Mouse (Mus musculus): ENCODE measurements around the gene Gabpa. TPM values are rescaled to one million over a fixed set of nuclear protein-coding genes. Genes with fewer than 3 reads are reported as not detected.

Gene Gabpa
- total RNA-seq (2021): 10 to 100 TPM; 21.8 to 22.0 TPM

DNA sequence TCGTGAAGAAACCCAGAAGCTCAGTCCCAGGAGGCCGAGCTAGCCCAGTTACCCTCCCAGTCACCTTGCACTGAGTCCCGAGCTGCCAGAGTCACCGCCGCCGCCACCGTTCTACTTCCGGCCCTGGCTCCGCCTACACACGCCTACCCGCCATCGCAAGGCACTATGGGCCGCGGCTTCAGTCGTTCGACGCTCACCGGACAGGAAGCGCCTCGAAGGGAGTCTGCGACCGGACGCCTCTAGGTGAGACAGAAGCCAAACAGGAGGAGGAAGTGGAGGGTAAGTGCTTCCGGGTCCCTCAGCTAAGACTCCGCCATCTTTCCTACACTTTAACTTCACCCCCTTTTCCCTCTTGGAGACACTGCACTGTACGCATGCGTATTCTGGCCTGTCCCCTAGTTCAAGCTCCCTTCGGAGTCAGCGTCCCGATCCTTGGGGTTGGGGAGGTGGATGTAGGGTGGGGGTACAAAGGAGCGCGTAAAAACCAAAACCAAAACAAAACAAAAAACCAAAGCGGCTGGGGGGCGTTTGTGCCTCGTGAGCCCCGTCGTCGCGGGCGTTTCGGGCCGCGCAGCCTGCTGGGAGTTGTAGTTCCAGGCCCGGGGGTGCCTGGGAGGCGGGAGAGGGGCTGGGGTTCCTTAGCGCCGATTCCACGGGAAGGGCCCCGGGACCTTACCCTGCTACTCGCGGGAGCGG, at the start of gene Gabpa:
Gene Gabpa, plus strand, starts transcription at position 181 of the 696 bp plus-strand sequence.
- intact Hi-C loops (cut with DNase I): loop anchor here (5.0 kb wide), 1 partner anchor 98 kb away; the partner anchor contains the start of gene Mrpl39
- DNase-seq (ENCODE audit: extremely low spot score in 1 of 2, low spot score in 2 of 2): peak; percentile 91 to 96

DNA sequence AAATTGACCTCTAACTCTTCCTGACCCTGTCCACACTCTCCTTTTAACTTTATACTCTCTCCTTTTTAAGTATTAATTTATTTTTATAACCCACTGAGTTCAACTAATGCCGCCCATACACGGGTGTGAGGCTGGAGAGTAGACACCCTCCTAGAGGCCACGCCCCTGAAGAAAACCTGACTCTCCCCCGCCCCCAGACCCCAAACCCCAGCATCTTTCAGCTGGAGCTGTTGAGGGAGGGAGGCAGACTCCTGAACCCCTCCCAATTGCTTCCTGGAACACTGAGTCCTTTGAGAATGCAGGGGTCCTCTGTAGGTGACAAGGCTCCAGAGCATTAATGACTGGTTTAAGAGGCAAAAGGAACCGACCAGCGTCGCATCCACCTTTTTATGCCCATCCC, 49.8 kb upstream of the Gabpa start:
- intact Hi-C loops (cut with DNase I): no loop called here

DNA sequence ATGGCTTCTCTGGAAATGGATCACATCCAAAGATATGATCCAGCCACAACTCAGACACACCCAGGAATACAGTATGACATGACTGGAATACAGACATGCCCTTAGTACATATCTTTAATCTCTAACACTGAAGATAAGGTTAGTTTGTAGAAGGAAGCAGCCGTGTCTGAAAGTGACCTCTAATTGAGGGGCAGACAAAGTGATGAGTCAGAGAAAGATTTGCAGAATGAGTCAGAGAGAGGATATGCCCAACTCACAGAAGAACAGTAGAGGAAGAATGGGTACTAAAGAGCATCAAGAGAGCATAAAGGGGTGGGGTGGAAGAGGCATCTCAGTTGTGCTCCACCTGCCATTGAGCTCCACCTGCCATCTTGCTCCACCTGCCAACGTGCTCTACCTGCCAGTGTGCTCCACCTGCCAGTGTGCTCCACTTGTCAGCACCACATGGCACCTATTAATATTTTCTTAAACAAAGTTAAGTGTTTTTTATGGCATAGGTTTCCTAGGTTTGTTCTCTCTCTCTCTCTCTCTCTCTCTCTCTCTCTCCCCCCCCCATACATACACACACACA, 44.0 kb upstream of the Gabpa start:
- intact Hi-C loops (cut with DNase I): no loop called here
- DNase-seq (ENCODE audit: extremely low spot score in 1 of 2, low spot score in 2 of 2): no peak

More for the DNA sequence above, 49.8 kb upstream of the Gabpa start:
- no peak for DNase-seq (ENCODE audit: extremely low spot score in 1 of 2, low spot score in 2 of 2)

DNA sequence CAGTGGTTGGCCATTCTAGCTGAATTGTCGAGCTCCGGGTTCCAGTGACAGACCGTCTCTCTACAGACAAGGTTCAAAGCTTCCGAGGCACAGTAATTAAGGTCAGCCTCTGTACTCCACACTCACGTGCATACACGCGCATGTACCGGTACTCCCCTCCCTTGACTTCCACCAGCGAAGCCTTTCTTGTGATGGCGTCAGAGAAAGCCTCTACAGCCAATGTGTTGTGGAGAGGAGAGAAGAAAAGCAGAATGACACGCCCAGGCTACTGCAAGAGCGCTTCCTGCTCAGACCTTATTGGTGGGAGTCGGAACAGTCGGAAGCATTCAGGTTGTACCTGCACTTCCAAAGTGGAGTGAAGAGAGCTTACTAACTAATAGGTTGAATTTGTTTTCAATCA, 41.3 kb upstream of the Gabpa start:
- intact Hi-C loops (cut with DNase I): no loop called here
- DNase-seq (ENCODE audit: extremely low spot score in 1 of 2, low spot score in 2 of 2): no peak

DNA sequence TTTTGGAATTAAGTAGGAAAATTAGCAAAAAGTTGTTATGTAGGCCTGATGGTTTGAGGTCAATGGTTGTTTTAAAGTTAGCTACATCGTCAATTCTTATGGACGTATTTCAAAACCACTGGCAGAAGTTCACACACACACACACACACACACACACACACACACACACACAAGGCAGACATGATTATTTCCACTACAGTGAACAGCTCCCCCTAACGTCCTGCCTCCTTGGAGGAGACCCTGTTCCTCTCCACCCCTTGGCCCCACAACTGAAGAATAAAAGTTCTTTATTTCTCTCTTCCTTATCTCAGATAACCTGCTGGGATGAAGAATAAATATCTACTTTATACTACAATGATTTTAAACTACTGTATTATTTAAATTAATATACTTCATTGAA, 39.4 kb upstream of the Gabpa start:
- DNase-seq (ENCODE audit: extremely low spot score in 1 of 2, low spot score in 2 of 2): no peak
- intact Hi-C loops (cut with DNase I): no loop called here

DNA sequence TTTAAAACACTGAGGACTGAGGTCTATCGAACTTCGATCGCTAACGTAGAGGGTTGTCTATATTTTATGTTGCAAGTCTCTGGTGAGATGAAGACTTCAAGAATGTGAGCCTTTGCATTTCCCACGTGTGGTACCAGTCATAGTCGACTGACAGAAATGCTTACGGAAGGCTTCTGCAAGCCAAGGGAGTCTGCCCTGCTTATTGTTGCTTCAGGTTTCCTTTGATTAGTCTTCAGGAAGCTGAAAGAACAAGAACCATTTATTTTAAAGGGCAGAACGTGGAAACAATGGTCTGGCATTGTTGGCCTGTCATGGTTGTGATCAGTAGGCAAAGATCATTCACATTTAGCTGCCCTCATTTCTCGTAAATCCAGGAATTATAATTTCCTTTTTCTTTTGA, 38.0 kb upstream of the Gabpa start:
- no peak for DNase-seq (ENCODE audit: extremely low spot score in 1 of 2, low spot score in 2 of 2)
- intact Hi-C loops (cut with DNase I): no loop called here

DNA sequence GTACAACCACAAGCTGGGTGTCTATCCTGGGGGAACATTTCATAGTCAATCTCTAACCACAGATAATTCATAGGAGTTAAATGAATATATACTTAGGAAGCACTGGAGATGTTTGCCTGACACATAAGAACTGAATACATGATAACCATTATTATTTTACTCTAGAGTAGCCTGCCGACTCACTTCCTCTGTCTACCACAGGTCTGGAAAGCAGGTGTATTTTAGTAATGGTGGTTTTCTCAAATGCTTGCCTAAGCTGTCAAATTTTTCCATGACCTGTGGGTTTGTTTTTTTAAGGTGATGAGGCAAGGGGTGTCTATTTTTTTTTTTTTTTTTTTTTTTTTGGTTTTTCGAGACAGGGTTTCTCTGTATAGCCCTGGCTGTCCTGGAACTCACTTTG, 34.7 kb upstream of the Gabpa start:
- no peak for DNase-seq (ENCODE audit: extremely low spot score in 1 of 2, low spot score in 2 of 2)
- intact Hi-C loops (cut with DNase I): no loop called here

DNA sequence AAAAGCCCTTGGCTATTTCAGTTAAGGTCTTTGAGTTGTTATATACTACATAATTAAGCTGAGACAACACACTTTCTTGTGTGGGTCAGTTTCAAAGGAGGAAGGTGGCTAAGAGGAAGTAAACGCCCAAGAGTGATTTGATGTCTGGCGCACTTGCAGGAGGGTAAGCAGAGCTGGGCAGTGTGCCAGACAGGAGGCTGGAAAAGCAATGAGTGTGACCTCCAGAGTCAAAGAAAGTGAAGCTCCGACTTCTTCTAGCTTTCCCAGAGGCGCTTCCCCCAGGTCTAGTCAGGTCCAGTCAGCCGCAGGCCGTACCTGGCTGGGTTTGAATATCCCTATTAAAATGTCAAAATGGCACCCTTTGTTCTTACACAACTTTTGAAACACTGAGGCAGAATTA, 32.5 kb upstream of the Gabpa start:
- intact Hi-C loops (cut with DNase I): no loop called here

DNA sequence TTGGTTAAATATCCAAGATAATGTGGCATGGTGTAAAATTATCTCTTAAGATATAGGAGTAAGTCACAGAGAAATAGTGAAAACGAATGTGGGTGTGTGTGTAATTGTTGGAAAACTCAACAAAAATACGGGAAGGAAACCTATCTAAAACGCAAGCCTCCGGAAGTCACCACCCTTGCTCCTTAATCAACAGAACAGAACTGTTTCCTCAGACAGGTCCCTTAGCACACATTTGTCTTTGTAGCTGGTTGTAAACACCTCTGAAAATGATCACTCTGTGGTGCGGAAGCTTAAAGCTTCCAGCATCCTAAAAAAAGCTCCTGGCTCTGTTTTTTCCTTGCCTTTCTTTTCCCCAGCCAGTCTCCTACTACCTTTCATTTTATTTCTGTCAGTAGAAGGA, 29.9 kb upstream of the Gabpa start:
- intact Hi-C loops (cut with DNase I): no loop called here
- no peak for DNase-seq (ENCODE audit: extremely low spot score in 1 of 2, low spot score in 2 of 2)

More for the DNA sequence above, 32.5 kb upstream of the Gabpa start:
- DNase-seq (ENCODE audit: extremely low spot score in 1 of 2, low spot score in 2 of 2): peak in 1 of 2 experiments; percentile 78

DNA sequence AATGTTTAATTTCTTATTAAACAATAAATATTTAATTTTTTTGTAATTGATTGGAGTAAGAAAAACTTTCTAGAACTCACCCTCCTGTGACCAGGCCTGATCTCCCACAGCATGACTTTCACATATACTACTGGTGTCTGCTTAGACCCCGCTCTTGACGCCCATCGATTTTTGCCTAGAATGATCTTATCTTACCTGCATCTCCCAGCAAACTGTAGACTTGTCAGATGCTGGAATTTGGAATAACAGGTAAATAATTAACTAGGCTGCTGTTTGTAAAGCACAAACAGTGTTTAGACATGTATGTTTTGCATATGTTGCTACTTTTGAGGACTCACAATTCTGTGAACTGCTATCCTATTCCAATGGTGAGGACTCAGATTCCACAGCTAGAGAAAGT, 28.6 kb upstream of the Gabpa start:
- DNase-seq (ENCODE audit: extremely low spot score in 1 of 2, low spot score in 2 of 2): no peak
- intact Hi-C loops (cut with DNase I): no loop called here

DNA sequence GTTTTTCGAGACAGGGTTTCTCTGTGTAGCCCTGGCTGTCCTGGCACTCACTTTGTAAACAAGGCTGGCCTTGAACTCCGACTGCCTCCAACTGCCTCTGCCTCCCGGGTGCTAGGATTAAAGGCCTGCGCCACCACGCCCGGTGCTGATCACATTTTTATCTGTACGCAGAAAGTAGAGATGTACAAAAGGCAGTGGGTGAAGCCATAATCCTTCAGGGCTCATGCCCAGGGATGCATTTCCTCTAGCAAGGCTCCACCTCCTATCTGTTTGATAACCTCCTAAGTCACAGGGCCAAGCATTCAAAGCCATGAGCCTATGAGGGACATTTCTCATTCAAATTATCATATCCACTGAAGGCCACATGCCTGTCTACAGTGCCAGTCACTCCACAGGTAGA, 26.9 kb upstream of the Gabpa start:
- no peak for DNase-seq (ENCODE audit: extremely low spot score in 1 of 2, low spot score in 2 of 2)
- intact Hi-C loops (cut with DNase I): no loop called here

DNA sequence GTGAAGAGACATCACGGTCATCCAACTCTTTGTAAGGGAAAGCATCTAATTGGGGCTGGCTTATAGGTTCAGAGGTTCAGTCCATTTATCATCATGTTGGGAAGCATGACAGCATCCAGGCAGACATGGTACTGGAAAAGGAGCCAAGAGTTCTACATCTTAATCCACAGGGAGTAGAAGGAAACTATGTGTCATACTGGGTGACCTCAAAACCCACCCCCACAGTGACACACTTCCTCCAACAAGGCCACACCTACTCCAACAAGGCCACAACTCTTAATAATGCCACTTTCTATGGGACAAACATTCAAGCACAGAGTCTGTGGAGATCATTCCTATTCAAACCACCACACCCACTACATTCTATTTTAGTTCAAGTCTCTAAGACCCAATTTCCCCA, 24.5 kb upstream of the Gabpa start:
- DNase-seq (ENCODE audit: extremely low spot score in 1 of 2, low spot score in 2 of 2): no peak
- intact Hi-C loops (cut with DNase I): no loop called here

DNA sequence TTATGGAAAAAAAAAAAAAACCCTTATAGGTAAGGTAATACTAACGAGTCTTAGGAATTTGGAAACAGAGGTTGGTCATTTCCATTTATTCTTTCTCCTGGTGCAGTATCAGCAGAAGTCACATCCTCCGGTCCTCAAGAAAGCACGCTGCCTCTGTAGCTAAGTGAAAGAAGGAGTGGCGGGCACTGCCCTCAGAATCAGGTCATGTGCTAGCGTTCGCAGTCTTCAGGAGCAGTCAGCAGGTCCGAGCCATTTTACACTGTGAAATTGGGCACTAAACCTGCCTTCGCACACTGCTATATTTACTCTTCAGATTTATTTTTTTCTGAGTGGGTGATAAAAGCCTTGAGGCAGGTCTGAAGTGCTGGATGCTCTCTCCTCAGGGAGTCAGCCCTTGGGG, 20.9 kb upstream of the Gabpa start:
- intact Hi-C loops (cut with DNase I): no loop called here
- DNase-seq (ENCODE audit: extremely low spot score in 1 of 2, low spot score in 2 of 2): no peak

DNA sequence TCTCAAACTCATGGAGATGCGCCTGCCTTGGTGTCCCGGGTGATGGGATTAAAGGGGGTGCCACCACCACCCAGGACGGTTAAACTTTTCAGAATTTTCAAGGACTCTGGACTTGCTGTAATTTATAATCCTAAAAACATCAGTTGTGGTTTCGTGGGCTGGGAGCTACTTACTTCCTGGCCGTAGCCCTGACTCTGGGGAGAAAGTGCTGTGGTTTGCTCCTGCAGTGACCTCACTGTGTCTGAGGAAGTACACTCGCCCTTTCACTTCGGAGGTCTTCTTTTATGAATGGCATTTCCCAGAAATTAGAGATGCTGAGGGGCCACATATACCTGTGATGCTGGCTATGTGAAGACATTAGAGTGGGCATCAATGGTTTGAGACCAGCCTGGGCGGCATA, 20.2 kb upstream of the Gabpa start:
- intact Hi-C loops (cut with DNase I): no loop called here
- no peak for DNase-seq (ENCODE audit: extremely low spot score in 1 of 2, low spot score in 2 of 2)

DNA sequence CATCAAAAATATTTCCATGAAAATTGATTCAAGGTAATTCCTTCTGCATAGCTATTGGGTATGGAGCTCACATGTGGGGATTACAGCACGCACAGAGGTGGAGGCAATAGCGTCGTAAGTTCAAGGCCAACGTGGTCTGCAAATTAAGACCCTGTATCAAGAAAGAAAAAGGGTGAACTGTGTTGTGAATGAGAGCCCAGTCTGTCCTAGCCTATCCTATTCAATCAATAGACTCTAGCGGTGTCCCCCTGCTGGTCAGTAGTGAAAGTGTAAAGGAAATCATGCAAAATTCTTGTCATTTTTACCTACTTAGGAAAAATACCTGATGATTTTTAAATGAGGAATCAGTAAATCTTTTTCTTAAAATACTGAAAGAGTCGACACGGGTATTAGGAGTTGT, 17.3 kb upstream of the Gabpa start:
- intact Hi-C loops (cut with DNase I): loop anchor here (2.0 to 5.0 kb wide), 2 partner anchors 40 to 83 kb away; partner anchors contain the start of gene Mrpl39
- DNase-seq (ENCODE audit: extremely low spot score in 1 of 2, low spot score in 2 of 2): peak in 1 of 2 experiments; percentile 24

DNA sequence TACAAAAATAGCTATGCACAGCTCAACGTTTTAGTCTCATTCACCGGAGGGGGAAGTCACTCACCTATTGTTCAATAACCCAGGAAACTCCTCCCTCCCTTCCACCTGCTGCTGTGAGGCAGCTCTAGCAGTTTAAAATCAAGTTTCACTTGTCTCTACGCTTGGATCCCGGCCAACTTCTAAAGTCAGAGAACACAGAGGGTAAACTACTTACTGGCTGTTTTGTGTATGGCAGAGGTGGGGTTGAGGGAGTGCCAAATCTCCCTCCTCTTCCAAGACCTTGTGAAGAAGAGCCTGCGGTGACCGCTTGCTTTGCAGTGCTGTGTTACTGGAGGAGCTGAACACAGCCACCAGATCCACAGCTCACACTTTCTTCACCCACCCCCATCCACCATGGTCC, 9.7 kb upstream of the Gabpa start:
- intact Hi-C loops (cut with DNase I): no loop called here
- DNase-seq (ENCODE audit: extremely low spot score in 1 of 2, low spot score in 2 of 2): peak in 1 of 2 experiments; percentile 76

DNA sequence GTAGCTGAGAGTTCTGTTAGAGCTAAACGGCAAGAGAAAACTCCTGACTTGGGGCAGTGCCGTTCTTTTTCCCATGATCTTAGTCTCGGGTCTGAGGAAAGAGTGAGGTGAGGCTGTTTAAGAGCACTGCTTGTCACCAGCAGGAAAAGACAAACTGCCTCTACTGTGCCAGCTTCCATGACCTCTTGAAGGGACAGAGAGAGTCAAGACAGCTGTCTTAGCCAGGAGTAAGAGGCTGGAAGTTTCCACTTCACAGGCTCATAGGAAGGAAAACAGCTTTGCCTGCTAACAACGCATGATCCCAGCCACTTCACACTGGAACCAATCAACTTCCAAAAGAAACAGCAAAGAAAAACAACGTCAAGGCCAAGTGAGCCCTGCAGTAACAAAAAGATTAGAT, 3.0 kb upstream of the Gabpa start:
- intact Hi-C loops (cut with DNase I): loop anchor here (5.0 kb wide), 1 partner anchor 94 kb away; the partner anchor contains the start of gene Mrpl39

DNA sequence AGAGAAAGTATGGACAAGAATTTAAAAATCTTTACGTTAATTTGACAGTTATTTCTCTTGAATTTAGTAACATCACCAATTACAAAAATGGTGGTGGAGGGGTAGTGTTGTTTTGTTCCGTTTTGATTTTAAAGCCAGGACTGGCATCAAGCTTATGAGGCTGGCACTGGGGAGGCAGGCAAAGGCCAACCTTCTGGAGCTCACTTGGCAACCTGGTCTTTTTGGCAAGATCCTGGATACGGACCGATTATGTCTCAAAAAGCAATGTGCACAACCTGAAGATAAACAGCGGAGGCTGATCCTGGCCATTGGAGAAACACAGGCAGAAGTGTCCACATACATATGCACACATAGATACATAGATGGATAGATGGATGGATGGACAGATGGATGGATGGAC, 2.0 kb upstream of the Gabpa start:
- no peak for DNase-seq (ENCODE audit: extremely low spot score in 1 of 2, low spot score in 2 of 2)
- intact Hi-C loops (cut with DNase I): loop anchor here (5.0 kb wide), 1 partner anchor 95 kb away; the partner anchor contains the start of gene Mrpl39

More for the DNA sequence above, 3.0 kb upstream of the Gabpa start:
- no peak for DNase-seq (ENCODE audit: extremely low spot score in 1 of 2, low spot score in 2 of 2)

DNA sequence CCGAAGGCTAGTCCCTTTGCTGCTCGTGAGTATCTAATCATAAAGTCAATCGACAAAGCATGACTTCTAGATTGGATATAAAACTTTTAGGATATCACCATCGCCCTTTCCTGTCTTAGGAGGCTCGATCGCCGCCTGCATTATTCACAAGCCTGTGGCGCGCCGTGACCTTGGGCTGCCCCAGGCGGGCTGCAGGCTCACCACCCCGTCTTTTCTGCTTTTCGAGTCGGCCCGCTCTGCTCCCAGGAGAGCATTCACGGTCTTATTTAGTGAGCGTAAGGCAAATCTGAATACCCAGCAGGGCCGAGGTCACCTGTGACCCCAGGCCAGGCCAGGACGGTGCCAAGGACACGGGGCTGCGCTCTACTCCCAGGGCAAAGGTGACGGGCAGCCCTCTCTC, 381 bp upstream of the Gabpa start:
- no peak for DNase-seq (ENCODE audit: extremely low spot score in 1 of 2, low spot score in 2 of 2)
- intact Hi-C loops (cut with DNase I): loop anchor here (5.0 kb wide), 1 partner anchor 97 kb away; the partner anchor contains the start of gene Mrpl39

DNA sequence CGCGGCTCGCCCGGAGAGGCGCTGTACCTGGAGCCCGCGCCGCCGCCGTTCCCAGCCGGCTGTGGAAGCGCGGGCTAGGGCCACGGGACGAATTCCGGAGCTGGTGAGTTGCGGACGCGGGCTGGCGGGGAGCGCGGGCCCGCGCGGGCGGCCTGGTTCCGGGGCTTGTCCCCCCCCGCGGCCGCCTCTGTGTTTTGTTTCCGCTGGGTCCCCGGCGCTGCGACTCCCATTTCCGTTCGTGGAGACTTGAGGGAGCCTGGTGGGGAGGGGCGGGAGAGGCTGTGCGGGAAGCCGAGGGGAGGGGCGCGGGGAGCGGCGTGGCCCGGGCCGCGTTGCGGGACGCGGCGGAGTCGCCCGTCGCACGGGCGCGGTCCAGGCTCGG, 707 bp downstream of the Gabpa start, which contains the start of gene Atp5j:
Gene Atp5j, minus strand, starts transcription at position 185 of the 382 bp plus-strand sequence.
- intact Hi-C loops (cut with DNase I): no loop called here
- DNase-seq (ENCODE audit: extremely low spot score in 1 of 2, low spot score in 2 of 2): peak; percentile 73 to 93
